Mouse (Mus musculus) fat pad, adult 2 months (tissue): ENCODE measurements around the gene Arhgap10.

ENCODE experiments used
- DNase-seq: peaks from one replicate; pipeline ENCODE4 v3.0.0-alpha.2; 2011; ENCODE audit warnings: low read depth, low spot score; ENCODE audit errors: extremely low read depth

Arhgap10 gene

GRCm38 (mm10) chr8:77410394-77410793 is 107.4 kb downstream of the Arhgap10 start:
- no peak for DNase-seq

GRCm38 (mm10) chr8:77408527-77409215 is 109.1 kb downstream of the Arhgap10 start:
- no peak for DNase-seq

DNA sequence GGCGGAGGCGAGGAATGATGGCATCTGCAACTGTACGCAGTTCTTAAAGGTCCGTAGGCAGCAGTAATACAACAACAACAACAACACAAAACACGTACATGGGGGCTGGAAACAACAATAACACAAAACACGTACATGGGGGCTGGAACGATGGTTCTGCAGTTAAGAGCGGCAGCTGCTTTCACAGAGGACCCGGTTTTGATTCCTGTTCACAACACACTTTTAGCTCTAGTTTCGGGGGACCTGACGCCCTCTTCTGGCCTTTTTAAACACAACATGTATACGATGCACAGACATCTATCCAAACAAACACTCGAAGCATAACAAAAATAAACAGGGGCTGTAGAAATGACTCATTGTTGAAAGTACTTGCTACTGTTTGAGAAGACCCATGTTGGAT is 110.9 kb downstream of the Arhgap10 start:
- no peak for DNase-seq

DNA sequence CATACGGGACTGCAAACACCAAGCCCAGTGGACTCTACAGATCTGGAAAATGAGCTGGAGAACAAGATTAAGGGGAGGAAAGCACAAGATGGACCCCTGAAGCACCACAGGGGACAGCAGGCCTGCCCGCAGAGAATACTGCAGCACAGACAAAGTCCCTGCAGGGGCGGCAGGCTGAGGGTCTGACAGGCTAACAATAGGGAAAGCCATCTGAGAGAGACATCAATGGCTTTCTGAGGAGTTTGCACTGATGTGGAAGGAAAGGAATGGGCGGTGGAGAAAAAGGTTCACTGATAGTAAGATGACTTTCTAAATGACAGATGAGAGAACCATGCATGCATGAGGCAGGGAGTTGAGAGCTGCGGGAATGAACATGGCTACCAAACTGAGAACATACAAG is 111.3 kb downstream of the Arhgap10 start:
- no peak for DNase-seq

- DNase-seq, result no peak
These were observed 113.7 kb downstream of the Arhgap10 start for GRCm38 (mm10) chr8:77404017-77404416.

DNA sequence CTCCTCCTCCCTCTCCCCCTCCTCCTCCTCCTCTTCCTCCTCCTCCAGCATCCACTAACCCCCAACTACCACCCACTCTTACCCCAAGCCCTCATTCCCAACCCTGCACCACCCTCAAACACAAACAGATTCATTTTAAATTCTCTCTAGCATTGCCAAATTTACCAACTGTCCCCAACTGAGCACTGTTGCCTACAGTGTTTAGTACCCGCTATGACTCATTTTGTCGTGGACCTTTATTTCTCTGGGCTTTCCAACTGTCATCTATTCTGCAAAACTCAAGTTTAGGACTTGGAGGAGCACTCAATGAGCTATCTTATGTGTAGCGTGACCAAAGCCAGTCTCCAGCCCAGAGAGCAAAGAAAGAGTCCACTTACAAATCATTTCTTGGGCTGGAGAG is 115.8 kb downstream of the Arhgap10 start:
- no peak for DNase-seq

DNA sequence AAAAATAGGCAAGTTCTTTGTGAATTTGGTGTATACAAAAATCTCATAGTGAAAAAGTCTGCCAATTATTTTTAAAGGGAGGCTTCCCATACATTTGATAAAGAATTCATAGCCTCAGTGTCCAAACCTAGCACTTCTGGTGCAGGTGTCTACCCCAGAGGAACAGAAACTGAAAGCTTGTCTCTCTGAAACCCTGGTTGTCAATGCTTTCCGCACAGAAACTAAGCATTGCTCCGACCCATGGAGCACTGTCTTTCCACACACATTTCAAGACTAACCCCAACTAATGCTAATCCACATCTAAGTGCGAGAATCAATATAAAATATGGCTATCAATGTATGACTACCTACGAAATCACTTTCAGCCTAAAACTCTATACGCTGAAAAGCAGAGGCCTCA is 116.6 kb downstream of the Arhgap10 start:
- no peak for DNase-seq

DNA sequence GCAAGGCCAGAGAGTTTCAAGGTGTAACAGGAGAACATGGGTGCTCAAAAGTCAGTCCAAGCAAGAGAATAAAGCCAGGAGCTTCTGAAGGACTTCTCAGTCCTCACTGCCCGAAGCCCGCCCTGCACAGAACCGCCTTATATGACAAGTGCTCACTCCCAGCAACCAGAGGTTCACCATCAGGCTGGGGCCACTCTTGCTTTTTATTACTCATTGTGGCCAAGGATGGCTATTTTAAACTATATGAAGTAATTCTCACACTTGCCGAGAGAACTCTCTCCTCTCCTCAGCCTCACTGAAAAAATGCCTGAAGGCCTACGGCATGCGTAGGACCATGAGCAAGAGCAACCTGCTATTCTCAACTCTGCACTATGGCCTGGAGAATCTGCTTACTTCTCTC is 133.7 kb downstream of the Arhgap10 start:
- DNase-seq, result no peak

- DNase-seq, result no peak
These were observed 134.1 kb downstream of the Arhgap10 start for GRCm38 (mm10) chr8:77383671-77384070.

- DNase-seq, result no peak
These were observed 136.9 kb downstream of the Arhgap10 start for GRCm38 (mm10) chr8:77380844-77381243.

- DNase-seq, result no peak
These were observed 138.5 kb downstream of the Arhgap10 start for GRCm38 (mm10) chr8:77379300-77379699.

- DNase-seq, result peak; percentile 36
These were observed 141.3 kb downstream of the Arhgap10 start for GRCm38 (mm10) chr8:77376451-77376853.

DNA sequence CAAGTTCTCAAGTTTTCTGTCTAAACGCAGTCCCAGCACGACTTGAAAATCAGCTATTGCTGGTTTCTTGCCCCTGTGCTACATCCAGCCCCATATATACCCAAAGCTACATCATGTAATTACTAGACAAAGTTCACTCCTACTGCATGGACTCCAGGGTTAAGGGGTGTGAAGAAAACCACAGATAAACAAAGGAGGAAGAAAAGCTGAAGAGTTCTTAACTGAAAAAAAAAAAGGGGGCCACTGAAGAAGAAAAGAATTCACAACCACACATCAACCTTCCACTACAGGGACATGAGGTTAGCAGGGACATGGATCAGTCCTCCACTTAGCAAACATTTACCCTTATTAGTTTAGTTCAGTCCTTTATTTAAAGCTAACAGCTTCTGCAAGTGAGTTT is 141.8 kb downstream of the Arhgap10 start:
- no peak for DNase-seq

DNA sequence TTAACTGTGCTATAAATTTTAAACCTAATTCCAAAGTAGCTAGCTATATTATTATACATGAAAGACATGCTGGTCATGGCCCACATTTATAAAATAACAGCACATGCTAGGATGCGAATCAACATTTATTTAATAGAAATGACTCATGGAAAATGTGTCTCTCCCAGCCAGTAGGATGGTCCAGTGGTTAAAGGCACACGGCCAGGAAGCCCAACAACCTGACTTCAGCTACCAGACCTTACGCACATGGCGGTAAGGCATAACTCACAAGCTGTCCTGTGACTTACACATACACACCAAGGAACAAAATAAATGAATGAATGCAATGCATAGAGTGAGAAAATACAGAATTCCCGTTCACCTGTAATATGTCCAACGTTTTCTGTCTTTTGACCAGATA is 146.7 kb downstream of the Arhgap10 start:
- no peak for DNase-seq

- no peak for DNase-seq
These were observed 147.4 kb downstream of the Arhgap10 start for GRCm38 (mm10) chr8:77370308-77370707.

DNA sequence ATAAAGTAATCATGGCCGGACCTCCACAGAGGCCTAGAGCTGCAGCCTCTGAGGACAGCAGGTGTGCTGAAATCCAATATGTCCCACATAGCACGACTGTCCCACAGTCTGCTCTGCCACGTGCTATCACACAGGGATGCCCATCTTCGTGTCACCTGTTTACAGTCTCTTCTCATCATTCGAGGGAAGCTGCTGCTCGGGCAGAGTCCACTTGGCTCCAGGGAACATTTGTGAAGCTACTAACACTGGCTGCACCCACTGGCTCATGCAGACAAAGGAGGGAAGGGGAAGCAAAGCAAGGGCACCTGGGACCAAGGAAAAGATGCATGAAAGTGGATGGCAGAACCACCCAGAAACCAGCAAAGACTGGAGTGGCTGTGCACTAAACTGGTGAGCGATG is 148.1 kb downstream of the Arhgap10 start:
- DNase-seq, result no peak

DNA sequence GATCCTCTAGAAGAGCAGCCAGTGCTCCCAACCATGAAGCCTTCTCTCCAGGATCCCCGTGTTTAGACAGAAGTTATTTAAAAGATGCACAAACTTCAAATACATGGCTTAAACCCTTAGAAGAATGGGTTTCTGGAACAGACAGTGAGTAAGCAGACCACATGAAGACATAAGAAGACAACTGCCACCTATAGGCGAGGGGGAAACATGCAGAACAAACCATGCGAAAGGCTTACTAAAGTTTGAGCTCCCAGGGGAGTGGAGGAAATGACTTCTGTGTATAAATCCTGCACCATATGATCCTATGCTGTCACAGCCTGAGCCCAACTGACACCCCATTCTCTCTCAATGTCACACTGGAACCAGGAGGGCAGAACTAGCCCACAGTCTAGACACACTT is 150.7 kb downstream of the Arhgap10 start:
- DNase-seq, result no peak

DNA sequence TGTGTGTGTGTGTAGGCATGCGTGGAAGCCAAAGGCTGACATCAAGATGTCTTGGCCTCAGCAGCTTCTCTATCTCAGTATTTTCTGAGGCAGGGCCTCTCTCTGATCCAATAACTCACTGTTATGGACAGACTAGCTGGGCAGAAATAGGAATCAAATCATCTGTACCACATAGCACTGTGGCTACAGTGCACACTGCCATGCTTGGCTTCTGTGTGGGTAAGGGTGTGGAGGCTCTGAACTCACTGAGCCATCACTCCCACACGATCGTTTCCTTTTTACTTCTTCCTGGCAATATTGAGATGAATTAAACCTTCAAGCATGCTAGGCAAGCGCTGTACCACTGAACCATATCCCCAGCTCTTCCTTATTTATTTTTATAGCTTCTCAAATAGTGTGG is 151.3 kb downstream of the Arhgap10 start:
- no peak for DNase-seq

DNA sequence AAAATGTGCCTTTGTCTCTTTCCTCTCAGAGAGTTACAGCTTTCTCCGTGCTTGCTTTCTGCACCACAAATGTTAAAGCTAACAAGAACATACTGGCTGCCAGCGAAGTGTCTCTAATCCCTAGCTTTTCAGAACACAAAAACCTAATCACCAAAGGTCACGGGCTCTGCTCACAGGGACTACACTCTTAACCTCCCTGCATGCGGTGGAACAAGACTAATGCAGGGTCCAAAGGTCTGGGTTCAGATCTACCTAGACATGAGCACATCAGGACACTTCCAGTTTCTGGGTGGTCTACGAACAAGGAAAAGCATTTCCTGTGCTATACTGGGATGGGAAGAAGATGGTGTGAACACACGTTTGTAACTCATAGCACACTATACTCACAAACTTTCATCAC is 151.8 kb downstream of the Arhgap10 start:
- no peak for DNase-seq

DNA sequence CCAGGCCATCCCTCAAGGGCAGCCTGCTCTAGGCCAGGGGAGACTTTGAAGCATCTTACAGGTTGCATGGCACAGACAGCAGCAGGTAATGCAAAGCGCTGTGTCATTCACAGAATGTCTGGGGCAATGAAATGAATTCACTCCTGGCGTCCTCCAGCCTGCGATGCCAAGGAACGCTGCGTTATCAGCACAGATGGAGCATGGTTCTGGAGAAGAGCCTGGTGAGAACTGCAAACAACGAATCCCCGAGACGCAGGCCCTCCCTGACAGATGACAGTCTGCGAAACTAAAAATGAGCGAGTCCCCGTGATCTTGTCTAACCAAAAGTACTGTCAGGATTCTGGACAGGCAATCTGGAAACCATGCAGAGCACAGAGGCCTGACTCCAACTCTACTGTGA is 153.3 kb downstream of the Arhgap10 start:
- DNase-seq, result no peak

DNA sequence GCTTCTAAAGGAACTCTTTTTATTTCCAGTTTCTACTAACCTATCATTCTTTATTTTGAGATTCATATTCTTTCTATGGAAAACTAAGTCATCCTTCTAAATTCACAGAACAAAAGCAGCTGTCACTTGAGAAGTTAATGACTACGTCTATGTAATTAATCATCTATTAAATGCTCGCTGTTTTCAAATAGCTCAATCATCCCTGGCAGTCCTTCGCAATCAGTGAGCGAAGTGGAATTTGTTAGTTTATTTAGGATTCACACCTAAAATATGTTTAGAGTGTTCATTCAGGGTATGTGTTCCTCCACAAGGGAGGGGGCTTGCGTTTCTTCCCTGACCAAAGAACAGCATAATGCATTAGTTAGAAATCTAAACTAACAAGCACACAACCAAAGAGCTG is 156.9 kb downstream of the Arhgap10 start:
- DNase-seq, result no peak

DNA sequence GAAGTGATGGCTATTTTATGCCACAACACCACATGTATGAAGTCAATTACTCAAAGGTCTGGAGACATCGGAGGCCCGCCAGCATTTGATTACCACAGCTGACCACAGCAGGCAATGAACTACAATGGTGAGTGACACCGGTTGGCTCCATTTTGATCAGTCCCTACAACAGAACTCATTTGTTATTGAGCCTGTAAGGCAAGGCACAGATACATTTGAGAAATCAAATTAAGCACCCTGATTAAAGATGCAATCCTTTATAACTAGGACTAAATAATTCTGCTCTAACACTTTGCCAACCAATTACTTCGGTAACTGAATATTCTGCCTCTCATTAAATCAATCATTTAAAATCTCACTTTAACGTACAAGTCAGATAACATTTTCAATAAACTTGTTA is 157.3 kb downstream of the Arhgap10 start:
- no peak for DNase-seq

GRCm38 (mm10) chr8:77357126-77357525 is 160.6 kb downstream of the Arhgap10 start:
- no peak for DNase-seq
